Mouse (Mus musculus): ENCODE results near the gene Dhh. TPM values are rescaled to one million over a fixed set of nuclear protein-coding genes. Genes with fewer than 3 reads are reported as not detected.

Gene Dhh
- total and polyA plus RNA-seq, 2 experiments from 2014 or later: 0.68 to 0.85 TPM

DNA sequence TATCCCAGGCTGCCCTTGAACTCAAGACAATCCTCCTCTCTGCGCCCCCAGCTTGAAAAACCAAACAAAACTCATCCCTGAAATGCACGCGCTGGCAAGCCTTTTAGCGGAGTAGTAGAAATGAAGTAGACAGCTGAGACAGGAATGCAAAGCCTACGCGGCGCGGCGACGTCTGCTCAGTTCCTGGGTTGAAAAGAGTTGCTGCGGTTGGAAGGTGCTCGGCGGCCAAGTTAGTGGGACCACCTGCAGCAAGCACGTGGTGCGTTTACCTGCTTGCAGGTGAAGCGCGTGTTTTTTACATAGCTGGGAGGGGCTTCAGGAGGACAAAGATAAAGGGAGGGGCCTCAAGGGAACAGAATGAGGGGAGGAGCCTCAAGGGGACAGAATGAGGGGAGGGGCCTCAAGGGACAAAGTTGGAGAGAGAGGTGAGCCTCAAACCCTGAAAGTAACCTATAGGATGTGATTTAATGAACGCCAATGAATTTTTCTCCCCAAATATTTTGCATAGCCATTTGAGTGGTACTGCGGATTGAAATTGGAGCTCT, 7.1 kb downstream of the Dhh start:
- ATAC-seq (no peak), DNase-seq (ENCODE audit: low spot score) (no peak)
- Histone ChIP-seq H3K36me3 (ENCODE audit: insufficient read depth, low read length) (no peaks in the 10 kb centered on the region), H3K9ac (replicated peaks; ENCODE audit: low read length) (no peak overlapping the region), H3K4me3 (ENCODE audit: low read length) (no peak overlapping the region), H3K27ac (no peak overlapping the region), H3K27me3 (ENCODE audit: insufficient read depth, low read length) (peaks cover 31% of the 10 kb centered on the region), H3K4me1 (ENCODE audit: insufficient read depth, low read length) (peaks cover 21% of the 10 kb centered on the region; the same call in 1 of the 2 replicates), H3K4me2 (ENCODE audit: low read depth, low read length) (no peak overlapping the region), H3K9me3 (ENCODE audit: low read length) (no peaks in the 10 kb centered on the region)
- WGBS: 13% methylated on average over 19 of the region's 19 CpGs
- no peak for TF ChIP-seq CTCF (IDR thresholded peaks at IDR 0.05; ENCODE audit: low read depth)

DNA sequence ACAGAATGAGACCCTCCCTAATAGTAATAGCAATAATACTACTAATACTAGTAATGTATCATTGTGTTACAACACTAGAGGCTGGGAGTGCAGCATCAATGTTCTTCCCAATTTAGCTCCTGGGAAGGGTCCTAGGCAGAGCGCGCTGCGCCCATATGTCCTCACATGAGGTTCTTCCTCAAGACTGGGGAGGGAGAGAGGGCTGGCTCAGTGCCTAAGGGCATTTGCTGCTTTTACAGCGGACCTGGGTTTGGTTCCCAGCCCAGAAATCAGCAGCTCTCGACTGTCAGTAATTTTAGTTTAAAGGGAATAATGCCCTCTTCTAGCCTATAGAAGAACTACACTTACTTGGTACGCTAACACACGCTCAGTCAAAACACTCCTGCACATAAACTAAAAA, 10.8 kb downstream of the Dhh start:
- Histone ChIP-seq H3K4me2 (ENCODE audit: low read depth, low read length) (no peak overlapping the region), H3K4me1 (ENCODE audit: insufficient read depth, low read length) (no peaks in the 10 kb centered on the region), H3K36me3 (ENCODE audit: insufficient read depth, low read length) (no peaks in the 10 kb centered on the region), H3K9ac (replicated peaks; ENCODE audit: low read length) (no peak overlapping the region), H3K9me3 (ENCODE audit: low read length) (no peaks in the 10 kb centered on the region), H3K27ac (no peak overlapping the region), H3K4me3 (ENCODE audit: low read length) (no peak overlapping the region), H3K27me3 (ENCODE audit: insufficient read depth, low read length) (no peaks in the 10 kb centered on the region)
- no peak for TF ChIP-seq CTCF (IDR thresholded peaks at IDR 0.05; ENCODE audit: low read depth)
- ATAC-seq (no peak), DNase-seq (ENCODE audit: low spot score) (no peak)
- WGBS: 78% methylated on average over 7 of the region's 7 CpGs

DNA sequence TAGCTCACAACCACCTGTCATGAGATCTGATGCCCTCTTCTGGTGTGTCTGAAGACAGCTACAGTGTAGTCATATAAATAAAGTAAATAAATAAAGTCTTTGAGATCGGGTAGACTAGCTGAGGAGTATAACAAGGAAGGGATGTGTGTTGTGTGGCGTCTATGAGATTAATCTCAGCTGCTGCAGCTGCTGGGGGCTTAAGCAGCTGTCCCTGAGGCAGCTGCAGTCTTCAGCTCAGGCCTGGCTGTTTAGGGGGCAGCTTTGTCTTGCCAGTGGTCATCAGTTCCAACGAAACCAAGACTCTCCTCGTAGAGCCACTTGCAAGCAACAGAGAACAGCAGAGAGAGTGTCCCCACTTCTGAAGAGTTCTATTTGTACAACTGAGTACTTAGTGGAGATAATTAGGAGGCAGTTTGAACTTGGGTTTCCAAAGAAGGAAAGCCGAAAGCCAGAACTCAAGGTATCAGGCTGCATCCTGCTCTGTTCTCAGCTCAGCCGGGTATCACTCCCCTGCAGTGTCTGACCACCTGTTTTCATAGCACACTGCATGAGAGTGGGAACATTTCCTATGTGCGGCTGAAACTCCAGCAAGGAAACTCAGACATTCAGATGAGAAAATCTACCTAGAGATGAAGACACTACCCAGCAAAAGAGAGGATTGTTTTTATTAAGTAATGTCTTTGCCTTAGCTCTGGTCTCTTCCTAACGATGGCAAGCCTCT, 11.5 kb downstream of the Dhh start:
- TF ChIP-seq CTCF (IDR thresholded peaks at IDR 0.05; ENCODE audit: low read depth): no peak

DNA sequence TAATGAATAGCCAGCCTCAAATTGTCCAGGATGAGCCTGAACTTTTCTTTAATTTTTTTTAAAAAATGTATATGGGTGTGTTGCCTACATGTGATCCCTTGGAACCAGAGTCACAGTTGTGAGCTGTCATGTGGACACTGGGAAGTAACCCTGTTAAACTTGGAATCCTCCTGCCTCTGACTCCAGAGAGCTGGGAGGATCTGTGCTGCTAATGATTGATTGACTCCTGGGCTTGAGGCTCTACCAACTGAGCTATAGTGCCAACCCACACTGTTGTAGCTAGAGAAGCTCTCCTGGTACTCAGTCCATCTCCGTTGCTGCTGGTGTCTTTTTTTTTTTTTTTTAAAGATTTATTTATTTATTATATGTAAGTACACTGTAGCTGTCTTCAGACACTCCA, 14.2 kb downstream of the Dhh start:
- Histone ChIP-seq H3K27ac (no peak overlapping the region), H3K4me3 (ENCODE audit: low read length) (no peak overlapping the region), H3K27me3 (ENCODE audit: insufficient read depth, low read length) (no peaks in the 10 kb centered on the region), H3K36me3 (ENCODE audit: insufficient read depth, low read length) (no peaks in the 10 kb centered on the region), H3K4me1 (ENCODE audit: insufficient read depth, low read length) (no peaks in the 10 kb centered on the region), H3K4me2 (ENCODE audit: low read depth, low read length) (no peak overlapping the region), H3K9me3 (ENCODE audit: low read length) (no peaks in the 10 kb centered on the region), H3K9ac (replicated peaks; ENCODE audit: low read length) (no peak overlapping the region)
- DNase-seq (ENCODE audit: low spot score): no peak
- WGBS: 71% methylated on average over 1 of the region's 1 CpGs
- ATAC-seq: no peak
- TF ChIP-seq CTCF (IDR thresholded peaks at IDR 0.05; ENCODE audit: low read depth): no peak

More for the DNA sequence above, 11.5 kb downstream of the Dhh start:
- no peak overlapping the region for H3K4me3 ChIP-seq (ENCODE audit: low read length)
- no peaks in the 10 kb centered on the region for H3K27me3 ChIP-seq (ENCODE audit: insufficient read depth, low read length)
- H3K27ac ChIP-seq: no peak overlapping the region
- no peaks in the 10 kb centered on the region for H3K36me3 ChIP-seq (ENCODE audit: insufficient read depth, low read length)
- no peak overlapping the region for H3K4me2 ChIP-seq (ENCODE audit: low read depth, low read length)
- H3K4me1 ChIP-seq (ENCODE audit: insufficient read depth, low read length): no peaks in the 10 kb centered on the region
- no peak for ATAC-seq
- 67% methylated on average over 8 of the region's 8 CpGs for WGBS
- no peaks in the 10 kb centered on the region for H3K9me3 ChIP-seq (ENCODE audit: low read length)
- no peak for DNase-seq (ENCODE audit: low spot score)
- H3K9ac ChIP-seq (replicated peaks; ENCODE audit: low read length): no peak overlapping the region

DNA sequence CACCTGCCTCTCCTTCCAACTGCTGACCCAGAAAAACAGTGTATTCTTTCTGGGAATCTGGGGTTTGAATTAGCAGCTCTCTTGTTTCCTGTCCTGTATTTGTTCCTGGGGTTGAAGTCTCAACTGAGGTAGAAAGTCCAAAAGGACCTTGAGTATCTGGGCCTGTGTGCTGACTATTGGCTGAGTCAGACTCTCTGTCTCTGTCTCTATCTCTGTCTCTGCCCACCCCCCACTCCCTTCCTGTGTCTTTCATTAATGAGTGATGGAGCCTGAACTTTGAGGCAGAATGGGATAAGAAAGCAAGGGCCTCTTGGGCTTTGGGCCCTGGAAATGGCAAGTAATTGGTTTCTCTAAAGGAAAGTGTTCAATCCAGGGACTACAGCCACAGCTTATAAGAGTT, 14.7 kb downstream of the Dhh start:
- Histone ChIP-seq H3K36me3 (ENCODE audit: insufficient read depth, low read length) (no peaks in the 10 kb centered on the region), H3K9ac (replicated peaks; ENCODE audit: low read length) (no peak overlapping the region), H3K4me3 (ENCODE audit: low read length) (no peak overlapping the region), H3K4me1 (ENCODE audit: insufficient read depth, low read length) (no peaks in the 10 kb centered on the region), H3K9me3 (ENCODE audit: low read length) (no peaks in the 10 kb centered on the region), H3K27ac (no peak overlapping the region), H3K27me3 (ENCODE audit: insufficient read depth, low read length) (no peaks in the 10 kb centered on the region), H3K4me2 (ENCODE audit: low read depth, low read length) (no peak overlapping the region)
- no peak for TF ChIP-seq CTCF (IDR thresholded peaks at IDR 0.05; ENCODE audit: low read depth)
- no peak for ATAC-seq
- DNase-seq (ENCODE audit: low spot score): no peak

DNA sequence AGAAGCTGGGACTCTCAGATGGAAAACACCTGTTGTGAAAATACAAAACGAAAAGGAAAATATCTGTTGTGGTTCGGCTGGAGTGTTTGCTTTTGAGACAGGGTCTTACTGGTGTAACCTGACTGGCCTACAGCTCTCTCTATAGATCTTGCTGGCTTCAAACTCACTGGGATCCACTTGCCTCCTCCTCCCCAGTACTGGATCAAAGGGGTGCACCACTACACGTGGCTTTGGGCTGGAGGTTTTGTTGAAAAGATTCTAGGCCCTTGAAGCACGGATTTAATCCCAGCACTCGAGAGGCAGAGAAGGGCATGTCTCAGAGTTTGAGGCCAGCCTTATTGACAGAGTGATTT, 16.7 kb downstream of the Dhh start:
- no peaks in the 10 kb centered on the region for H3K27me3 ChIP-seq (ENCODE audit: insufficient read depth, low read length)
- H3K4me3 ChIP-seq (ENCODE audit: low read length): peak overlapping the region; percentile 71
- no peaks in the 10 kb centered on the region for H3K4me1 ChIP-seq (ENCODE audit: insufficient read depth, low read length)
- WGBS: 9% methylated on average over 5 of the region's 5 CpGs
- H3K36me3 ChIP-seq (ENCODE audit: insufficient read depth, low read length): no peaks in the 10 kb centered on the region; the same call in 1 of the 2 replicates
- peak overlapping the region; percentile 78 for H3K4me2 ChIP-seq (ENCODE audit: low read depth, low read length)
- no peak for TF ChIP-seq CTCF (IDR thresholded peaks at IDR 0.05; ENCODE audit: low read depth)
- ATAC-seq (no peak), DNase-seq (ENCODE audit: low spot score) (no peak)
- H3K9ac ChIP-seq (replicated peaks; ENCODE audit: low read length): no peak overlapping the region
- peak overlapping the region; percentile 81; the same call in 1 of the 2 replicates for H3K27ac ChIP-seq
- no peaks in the 10 kb centered on the region for H3K9me3 ChIP-seq (ENCODE audit: low read length)

DNA sequence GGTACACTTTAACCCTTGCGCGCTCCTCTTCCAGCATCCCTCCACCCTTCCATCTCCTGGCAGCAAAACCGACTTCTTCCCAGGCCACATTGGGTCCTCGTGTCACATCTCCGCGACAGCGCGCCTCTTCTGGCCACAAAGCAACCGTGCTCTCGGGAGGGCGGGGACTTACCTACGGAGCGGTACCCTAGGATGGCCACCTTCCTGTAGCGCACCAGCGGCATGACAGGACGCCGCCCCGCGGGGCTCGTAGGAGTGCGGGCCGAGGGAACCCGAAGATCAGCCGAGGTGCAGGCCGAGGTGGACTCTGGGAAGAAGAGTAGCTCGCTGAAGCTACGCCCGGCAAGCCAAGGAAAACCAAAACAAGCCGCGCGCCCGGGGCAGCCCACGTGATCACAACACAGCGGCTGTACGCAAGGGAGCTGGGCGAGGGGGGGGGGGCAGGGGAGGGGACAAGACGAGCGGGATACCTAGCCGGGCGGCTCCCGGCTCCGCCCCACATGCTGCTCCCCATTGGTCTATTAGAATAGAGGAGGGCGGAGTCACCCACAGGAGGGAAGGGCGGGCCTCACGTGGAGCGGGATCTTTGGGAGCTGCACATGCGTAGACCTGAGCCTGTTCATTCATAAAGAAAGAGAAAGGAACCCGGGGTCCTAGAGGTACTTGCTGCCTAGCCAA, 17.2 kb downstream of the Dhh start:
- peak overlapping the region; percentile 78 for H3K4me2 ChIP-seq (ENCODE audit: low read depth, low read length)

More for the DNA sequence above, 17.2 kb downstream of the Dhh start:
- under 1% methylated on average over 48 of the region's 48 CpGs for WGBS
- Histone ChIP-seq H3K36me3 (ENCODE audit: insufficient read depth, low read length) (no peaks in the 10 kb centered on the region; the same call in 1 of the 2 replicates), H3K4me3 (ENCODE audit: low read length) (peak overlapping the region; percentile 71), H3K27me3 (ENCODE audit: insufficient read depth, low read length) (no peaks in the 10 kb centered on the region), H3K9me3 (ENCODE audit: low read length) (no peaks in the 10 kb centered on the region), H3K9ac (replicated peaks; ENCODE audit: low read length) (peak overlapping the region; percentile 67), H3K27ac (peak overlapping the region; percentile 81), H3K4me1 (ENCODE audit: insufficient read depth, low read length) (no peaks in the 10 kb centered on the region)
- ATAC-seq (peak; percentile 97), DNase-seq (ENCODE audit: low spot score) (peak; percentile 96)
- peak; percentile 64 for TF ChIP-seq CTCF (IDR thresholded peaks at IDR 0.05; ENCODE audit: low read depth)
